Mouse (Mus musculus) G1E (cell line): ENCODE measurements at regions not wholly inside any gene's neighbourhood (a gene's known extent, or its start where the extent isn't known, plus 50 kb on each side); places are given as distances from the start of the nearest gene placed in this dataset.

Experiments
- CTCF ChIP-seq: IDR thresholded peaks from 2 replicates; pipeline ENCODE4 v1.5.1; 2012; ENCODE audit warnings: low read depth, low read length, inconsistent platforms, mixed read lengths
- GATA1 ChIP-seq: IDR thresholded peaks from 2 replicates; pipeline ENCODE4 v1.6.1; 2012; ENCODE audit warnings: borderline replicate concordance, low read length, inconsistent platforms, mixed read lengths
- TAL1 ChIP-seq: conservative IDR thresholded peaks from 2 replicates; pipeline ENCODE4 v1.6.1; 2012; ENCODE audit warnings: low read depth, low read length, inconsistent platforms, mixed read lengths

GRCm38 (mm10) chr7:115144947-115145346 is 401.5 kb downstream of the Insc start:
- TF ChIP-seq GATA1 (no peak), CTCF (no peak), TAL1 (no peak)
